Mouse (Mus musculus) layer of hippocampus, postnatal 36 days (tissue): ENCODE results near the gene Gm42517. TPM values are rescaled to one million over a fixed set of nuclear protein-coding genes. Genes with fewer than 3 reads are reported as not detected.
A peak's percentile ranks its signal among the peaks of the same experiment; 100 is the strongest.

Experiments
- DNase-seq, 2 experiments: peaks; one replicate each; pipeline ENCODE4 v3.0.0; 2022
- total RNA-seq, 2 experiments: library from RNA; stranded (reverse); gene quantifications; 2 replicates each; pipeline ENCODE4 v1.2.3; 2021

The Gm42517 gene
- 10 to 100 TPM; 56.8 to 57.5 TPM for total RNA-seq

- peak in 1 of 2 experiments; percentile 35 for DNase-seq
These were observed at the start of gene Gm42517 for GRCm38 (mm10) chr5:108367871-108368332. TSS of gene Gm42517 (minus strand) at chr5:108367922.

GRCm38 (mm10) chr5:108414711-108415110 lies 47.0 kb upstream of the Gm42517 start:
- DNase-seq: no peak

GRCm38 (mm10) chr5:108406977-108407376 lies 39.3 kb upstream of the Gm42517 start:
- no peak for DNase-seq

GRCm38 (mm10) chr5:108405460-108405859 lies 37.7 kb upstream of the Gm42517 start:
- DNase-seq: no peak

- DNase-seq: no peak
These were observed 35.7 kb upstream of the Gm42517 start for GRCm38 (mm10) chr5:108403453-108403852.

- no peak for DNase-seq
These were observed 22.0 kb upstream of the Gm42517 start for GRCm38 (mm10) chr5:108389744-108390143.

GRCm38 (mm10) chr5:108388201-108388600 lies 20.5 kb upstream of the Gm42517 start, which contains the start of gene Pde6b:
TSS of gene Pde6b (plus strand) at chr5:108388391.
- DNase-seq: no peak

GRCm38 (mm10) chr5:108386449-108386848 lies 18.7 kb upstream of the Gm42517 start:
- no peak for DNase-seq

- peak in 1 of 2 experiments; percentile 21 for DNase-seq
These were observed 17.9 kb upstream of the Gm42517 start for GRCm38 (mm10) chr5:108385632-108386031.

GRCm38 (mm10) chr5:108378346-108378745 lies 10.6 kb upstream of the Gm42517 start:
- no peak for DNase-seq

- DNase-seq: no peak
These were observed 8.3 kb upstream of the Gm42517 start for GRCm38 (mm10) chr5:108376059-108376458.

GRCm38 (mm10) chr5:108374079-108374478 lies 6.4 kb upstream of the Gm42517 start:
- DNase-seq: no peak

- no peak for DNase-seq
These were observed 2.2 kb upstream of the Gm42517 start for GRCm38 (mm10) chr5:108369964-108370363.

- peak; percentile 82 to 83 for DNase-seq
These were observed 1.3 kb upstream of the Gm42517 start for GRCm38 (mm10) chr5:108368851-108369621.

GRCm38 (mm10) chr5:108368446-108368845 lies 724 bp upstream of the Gm42517 start:
- DNase-seq: no peak

- peak; percentile 50 to 54 for DNase-seq
These were observed 509 bp downstream of the Gm42517 start for GRCm38 (mm10) chr5:108366984-108367841.

- DNase-seq: peak in 1 of 2 experiments; percentile 39
These were observed 1.3 kb downstream of the Gm42517 start for GRCm38 (mm10) chr5:108366328-108366983.

GRCm38 (mm10) chr5:108362330-108362729 lies 5.4 kb downstream of the Gm42517 start:
- no peak for DNase-seq

GRCm38 (mm10) chr5:108360211-108360610 lies 7.5 kb downstream of the Gm42517 start:
- no peak for DNase-seq

GRCm38 (mm10) chr5:108359491-108359890 lies 8.2 kb downstream of the Gm42517 start:
- DNase-seq: no peak

GRCm38 (mm10) chr5:108357862-108358261 lies 9.9 kb downstream of the Gm42517 start:
- DNase-seq: no peak

- no peak for DNase-seq
These were observed 13.7 kb downstream of the Gm42517 start for GRCm38 (mm10) chr5:108354056-108354455.
